Mouse (Mus musculus): ENCODE measurements around the gene Hdgfl2. TPM values are rescaled to one million over a fixed set of nuclear protein-coding genes. Genes with fewer than 3 reads are reported as not detected.
A peak's percentile ranks its signal among the peaks of the same experiment; 100 is the strongest.

The Hdgfl2 gene
- total and polyA plus RNA-seq, 2 experiments, result 13.8 to 29.0 TPM

- Histone ChIP-seq H3K9ac (ENCODE audit: low read depth, low read length) (no peak overlapping the region), H3K36me3 (ENCODE audit: control insufficient read depth, insufficient read depth, low read length) (no peaks in the 10 kb centered on the region), H3K79me2 (ENCODE audit: control insufficient read depth, insufficient read depth, low read length) (peaks cover 37% of the 10 kb centered on the region), H3K27ac (replicated peaks; ENCODE audit: insufficient read depth, low read depth, low read length) (no peak overlapping the region), H3K27me3 (ENCODE audit: control insufficient read depth, insufficient read depth, low read length) (no peaks in the 10 kb centered on the region), H3K4me1 (ENCODE audit: control insufficient read depth, insufficient read depth, low read length) (peaks cover 27% of the 10 kb centered on the region), H3K4me3 (ENCODE audit: insufficient read depth, low read depth, low read length) (peak overlapping the region; percentile 4)
- no peak for DNase-seq (ENCODE audit: extremely low read depth, low read depth, low spot score)
- TF ChIP-seq CTCF (IDR thresholded peaks at IDR 0.05; ENCODE audit: low read depth, low read length) (no peak), POLR2A (IDR thresholded peaks at IDR 0.05; ENCODE audit: extremely low read depth, insufficient read depth, low read length) (no peak)
- WGBS, result 37% methylated on average over 13 of the region's 13 CpGs
These were observed 42.5 kb upstream of the Hdgfl2 start for GRCm38 (mm10) chr17:56036901-56037287.

- no peak overlapping the region for H3K9ac ChIP-seq (ENCODE audit: low read depth, low read length)
- peaks cover 23% of the 10 kb centered on the region for H3K79me2 ChIP-seq (ENCODE audit: control insufficient read depth, insufficient read depth, low read length)
- no peak overlapping the region for H3K4me3 ChIP-seq (ENCODE audit: insufficient read depth, low read depth, low read length)
- no peaks in the 10 kb centered on the region for H3K36me3 ChIP-seq (ENCODE audit: control insufficient read depth, insufficient read depth, low read length)
- WGBS, result 87% methylated on average over 8 of the region's 8 CpGs
- no peaks in the 10 kb centered on the region for H3K27me3 ChIP-seq (ENCODE audit: control insufficient read depth, insufficient read depth, low read length)
- no peak overlapping the region for H3K27ac ChIP-seq (replicated peaks; ENCODE audit: insufficient read depth, low read depth, low read length)
- TF ChIP-seq CTCF (IDR thresholded peaks at IDR 0.05; ENCODE audit: low read depth, low read length), result no peak
- TF ChIP-seq POLR2A (IDR thresholded peaks at IDR 0.05; ENCODE audit: extremely low read depth, insufficient read depth, low read length), result no peak
- H3K4me1 ChIP-seq (ENCODE audit: control insufficient read depth, insufficient read depth, low read length), result peaks cover 14% of the 10 kb centered on the region
- no peak for DNase-seq (ENCODE audit: extremely low read depth, low read depth, low spot score)
These were observed 40.7 kb upstream of the Hdgfl2 start for GRCm38 (mm10) chr17:56038583-56039261.

- Histone ChIP-seq H3K4me3 (ENCODE audit: insufficient read depth, low read depth, low read length) (no peak overlapping the region), H3K4me1 (ENCODE audit: control insufficient read depth, insufficient read depth, low read length) (peaks cover 12% of the 10 kb centered on the region), H3K36me3 (ENCODE audit: control insufficient read depth, insufficient read depth, low read length) (no peaks in the 10 kb centered on the region), H3K27ac (replicated peaks; ENCODE audit: insufficient read depth, low read depth, low read length) (no peak overlapping the region), H3K9ac (ENCODE audit: low read depth, low read length) (no peak overlapping the region), H3K79me2 (ENCODE audit: control insufficient read depth, insufficient read depth, low read length) (peaks cover 17% of the 10 kb centered on the region), H3K27me3 (ENCODE audit: control insufficient read depth, insufficient read depth, low read length) (no peaks in the 10 kb centered on the region)
- no peak for DNase-seq (ENCODE audit: extremely low read depth, low read depth, low spot score)
- TF ChIP-seq CTCF (IDR thresholded peaks at IDR 0.05; ENCODE audit: low read depth, low read length), result no peak
- TF ChIP-seq POLR2A (IDR thresholded peaks at IDR 0.05; ENCODE audit: extremely low read depth, insufficient read depth, low read length), result no peak
- 80% methylated on average over 4 of the region's 4 CpGs for WGBS
These were observed 40.1 kb upstream of the Hdgfl2 start for GRCm38 (mm10) chr17:56039345-56039744.

DNA sequence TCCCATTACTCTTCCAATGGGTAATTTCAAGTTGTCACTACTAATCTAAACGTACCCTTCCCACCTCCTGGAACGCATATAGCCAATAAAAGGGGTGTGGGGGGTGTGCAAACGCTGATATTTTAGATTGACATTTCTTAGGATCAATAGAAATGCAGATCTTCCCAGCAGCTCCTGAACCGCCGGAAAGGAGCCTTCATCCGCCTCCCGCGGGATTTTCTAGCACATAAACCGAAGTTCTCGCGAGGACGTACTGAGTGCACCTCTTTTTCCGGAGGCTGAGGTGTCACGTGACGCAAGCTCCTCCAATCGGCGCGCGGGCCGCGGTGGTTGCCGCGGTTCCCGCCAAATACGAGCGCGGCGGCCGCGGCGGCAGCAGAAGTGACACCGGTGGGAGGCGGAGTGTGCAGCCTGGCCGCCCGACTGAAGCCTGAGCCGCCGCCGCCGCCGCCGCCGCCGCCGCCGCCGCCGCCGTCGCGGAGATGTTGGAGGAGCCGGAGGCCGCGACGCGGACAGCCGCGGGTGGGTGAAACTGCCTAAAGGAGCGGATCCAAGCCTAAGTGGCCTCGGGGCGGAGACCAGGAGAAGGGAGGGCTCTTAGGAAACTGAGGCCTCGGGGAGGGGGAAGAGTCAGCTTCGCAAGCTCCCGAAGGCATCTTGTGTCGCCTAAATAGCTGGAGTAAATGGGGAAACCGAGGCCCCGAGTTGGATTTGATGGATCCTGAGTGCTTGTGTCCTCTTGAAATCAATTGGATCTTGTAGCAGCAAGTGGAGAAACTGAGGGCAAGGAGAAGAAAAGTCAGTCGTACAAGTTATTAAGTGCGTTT is 39.2 kb upstream of the Hdgfl2 start, which contains the start of gene Chaf1a:
Gene Chaf1a (plus strand): TSS at position 410 of the 827 bp plus-strand sequence.
- peaks cover 3% of the 10 kb centered on the region for H3K4me1 ChIP-seq (ENCODE audit: control insufficient read depth, insufficient read depth, low read length)
- TF ChIP-seq CTCF (IDR thresholded peaks at IDR 0.05; ENCODE audit: low read depth, low read length) (no peak), POLR2A (IDR thresholded peaks at IDR 0.05; ENCODE audit: extremely low read depth, insufficient read depth, low read length) (no peak)
- H3K36me3 ChIP-seq (ENCODE audit: control insufficient read depth, insufficient read depth, low read length), result no peaks in the 10 kb centered on the region
- WGBS, result 1% methylated on average over 68 of the region's 68 CpGs
- H3K9ac ChIP-seq (ENCODE audit: low read depth, low read length), result peak within 1 kb of the TSS; percentile 74
- H3K4me3 ChIP-seq (ENCODE audit: insufficient read depth, low read depth, low read length), result peak within 1 kb of the TSS; percentile 48
- peak; percentile 90 for DNase-seq (ENCODE audit: extremely low read depth, low read depth, low spot score)
- no peaks in the 10 kb centered on the region for H3K27me3 ChIP-seq (ENCODE audit: control insufficient read depth, insufficient read depth, low read length)
- peaks cover 9% of the 10 kb centered on the region; the same call in 1 of the 2 replicates for H3K79me2 ChIP-seq (ENCODE audit: control insufficient read depth, insufficient read depth, low read length)
- H3K27ac ChIP-seq (replicated peaks; ENCODE audit: insufficient read depth, low read depth, low read length), result no peak within 1 kb of the TSS

DNA sequence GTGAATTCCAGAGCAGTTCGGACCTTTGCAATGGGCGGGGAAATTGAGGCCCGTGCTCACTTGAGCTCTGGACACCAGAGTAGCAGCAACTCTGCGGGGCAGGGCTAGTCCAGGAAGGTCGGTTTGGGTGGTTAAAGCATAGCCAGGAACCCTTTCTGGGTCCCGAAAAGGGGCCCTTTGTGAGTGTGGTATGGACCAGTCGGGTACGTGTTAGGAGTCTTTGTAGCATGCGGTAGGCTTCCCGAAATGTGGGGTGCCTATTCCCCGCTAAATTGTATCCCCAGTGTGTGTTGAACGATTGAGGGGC is 38.6 kb upstream of the Hdgfl2 start:
- H3K4me1 ChIP-seq (ENCODE audit: control insufficient read depth, insufficient read depth, low read length), result peaks cover 2% of the 10 kb centered on the region; the same call in 1 of the 2 replicates
- 9% methylated on average over 12 of the region's 12 CpGs for WGBS
- peak overlapping the region; percentile 48; the same call in 1 of the 2 replicates for H3K4me3 ChIP-seq (ENCODE audit: insufficient read depth, low read depth, low read length)
- no peak overlapping the region for H3K27ac ChIP-seq (replicated peaks; ENCODE audit: insufficient read depth, low read depth, low read length)
- TF ChIP-seq CTCF (IDR thresholded peaks at IDR 0.05; ENCODE audit: low read depth, low read length) (no peak), POLR2A (IDR thresholded peaks at IDR 0.05; ENCODE audit: extremely low read depth, insufficient read depth, low read length) (no peak)
- H3K9ac ChIP-seq (ENCODE audit: low read depth, low read length), result no peak overlapping the region
- no peak for DNase-seq (ENCODE audit: extremely low read depth, low read depth, low spot score)
- no peaks in the 10 kb centered on the region for H3K36me3 ChIP-seq (ENCODE audit: control insufficient read depth, insufficient read depth, low read length)
- H3K79me2 ChIP-seq (ENCODE audit: control insufficient read depth, insufficient read depth, low read length), result peaks cover 5% of the 10 kb centered on the region; the same call in 1 of the 2 replicates
- no peaks in the 10 kb centered on the region for H3K27me3 ChIP-seq (ENCODE audit: control insufficient read depth, insufficient read depth, low read length)
